Mouse (Mus musculus) urinary bladder, postnatal 25 days (tissue): ENCODE data around the gene Gm26897.

Experiments
- DNase-seq: peaks from one replicate; pipeline ENCODE4 v3.0.0; 2022; ENCODE audit warnings: low spot score

Gm26897 gene

GRCm38 (mm10) chr5:111750092-111750491 is 16.4 kb downstream of the Gm26897 start:
- no peak for DNase-seq

GRCm38 (mm10) chr5:111754484-111755139 is 20.9 kb downstream of the Gm26897 start:
- no peak for DNase-seq

GRCm38 (mm10) chr5:111755330-111755729 is 21.6 kb downstream of the Gm26897 start:
- no peak for DNase-seq

- DNase-seq: no peak
These were observed 27.2 kb downstream of the Gm26897 start for GRCm38 (mm10) chr5:111760721-111761480.

- DNase-seq: no peak
These were observed 27.9 kb downstream of the Gm26897 start for GRCm38 (mm10) chr5:111761574-111761973.

- peak; percentile 31 for DNase-seq
These were observed 28.4 kb downstream of the Gm26897 start for GRCm38 (mm10) chr5:111762085-111762484.

GRCm38 (mm10) chr5:111765671-111766290 is 32.1 kb downstream of the Gm26897 start:
- no peak for DNase-seq

- no peak for DNase-seq
These were observed 33.0 kb downstream of the Gm26897 start for GRCm38 (mm10) chr5:111766696-111767095.

- peak; percentile 26 for DNase-seq
These were observed 36.5 kb downstream of the Gm26897 start for GRCm38 (mm10) chr5:111770266-111770665.

GRCm38 (mm10) chr5:111772127-111772526 is 38.4 kb downstream of the Gm26897 start:
- DNase-seq: no peak

GRCm38 (mm10) chr5:111772591-111773406 is 39.1 kb downstream of the Gm26897 start:
- no peak for DNase-seq

GRCm38 (mm10) chr5:111773407-111773733 is 39.6 kb downstream of the Gm26897 start:
- no peak for DNase-seq

GRCm38 (mm10) chr5:111776246-111776645 is 42.5 kb downstream of the Gm26897 start:
- DNase-seq: no peak

GRCm38 (mm10) chr5:111778093-111778492 is 44.4 kb downstream of the Gm26897 start:
- DNase-seq: no peak

GRCm38 (mm10) chr5:111779776-111780485 is 46.2 kb downstream of the Gm26897 start:
- no peak for DNase-seq
